Mouse (Mus musculus) embryonic fibroblast, embryonic 13.5 days (primary cell): ENCODE measurements around the gene Imp3.

Experiments used
- CTCF ChIP-seq: IDR thresholded peaks from 2 replicates; pipeline ENCODE4 v1.5.1; 2011; ENCODE audit warnings: mild to moderate bottlenecking, control low read depth, low read length, moderate library complexity, borderline replicate concordance; ENCODE audit not compliant: insufficient read depth
- POLR2A ChIP-seq: IDR thresholded peaks from 2 replicates; pipeline ENCODE4 v1.6.1; 2011; ENCODE audit warnings: low read depth, mild to moderate bottlenecking, control low read depth, low read length, moderate library complexity

DNA sequence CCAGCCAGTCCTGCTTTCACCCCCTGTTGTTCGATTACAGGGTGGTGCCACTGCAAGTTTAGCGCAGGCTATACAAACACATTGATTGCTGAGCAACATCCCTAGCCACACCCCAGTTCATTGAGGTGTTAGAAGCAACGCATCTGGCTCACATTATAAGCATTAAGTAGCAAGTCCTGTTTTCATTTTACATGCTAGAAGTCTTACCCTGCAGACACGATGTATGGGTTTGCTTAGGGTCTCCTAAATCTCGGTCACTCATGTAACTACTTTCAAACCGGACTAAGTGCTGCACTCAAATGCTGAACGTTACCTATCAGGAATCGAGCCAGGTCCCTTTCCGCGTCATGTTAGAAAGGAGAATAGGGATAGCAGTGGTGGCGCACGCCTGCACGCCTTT, 12.5 kb downstream of the Imp3 start:
- no peak for TF ChIP-seq CTCF
- TF ChIP-seq POLR2A, result peak; percentile 9; the same call in 1 of the 2 replicates
